Mouse (Mus musculus): ENCODE results near the gene Notch2. TPM values are rescaled to one million over a fixed set of nuclear protein-coding genes. Genes with fewer than 3 reads are reported as not detected.

Notch2 gene
- total and polyA plus RNA-seq, 3 experiments: 10.0 to 18.1 (median 14.9) TPM

- H3K27me3 ChIP-seq (ENCODE audit: control insufficient read depth, insufficient read depth, low read length): no peaks in the 10 kb centered on the region
- no peak for DNase-seq
- TF ChIP-seq CTCF (IDR thresholded peaks at IDR 0.05) (no peak), EP300 (IDR thresholded peaks at IDR 0.05; ENCODE audit: insufficient read depth, low read depth, low read length) (no peak), POLR2A (IDR thresholded peaks at IDR 0.05; ENCODE audit: insufficient read depth, low read depth, low read length) (no peak)
- H3K4me3 ChIP-seq: no peak overlapping the region
- no peak overlapping the region for H3K27ac ChIP-seq
- H3K36me3 ChIP-seq (ENCODE audit: control insufficient read depth, insufficient read depth, low read length): no peaks in the 10 kb centered on the region
- intact Hi-C loops (cut with DNase I): loop anchor here (5.0 kb wide), 1 partner anchor 52 kb away; no protein-coding TSS in a partner anchor
- peaks cover 11% of the 10 kb centered on the region for H3K4me1 ChIP-seq (ENCODE audit: control insufficient read depth, insufficient read depth, low read length)
- WGBS: 71% methylated on average over 6 of the region's 6 CpGs
- H3K9ac ChIP-seq (ENCODE audit: low read depth, low read length): no peak overlapping the region
- 0 out of 2 replicates have a peak, but pooled peaks cover 1% of the 10 kb centered on the region for H3K79me2 ChIP-seq (replicated peaks; ENCODE audit: control insufficient read depth, insufficient read depth, low read length)
Observed at GRCm38 (mm10) chr3:98055008-98055345, 41.6 kb downstream of the Notch2 start.

GRCm38 (mm10) chr3:98055808-98056728 is 42.7 kb downstream of the Notch2 start:
- Histone ChIP-seq H3K27ac (peak overlapping the region; percentile 48), H3K27me3 (ENCODE audit: control insufficient read depth, insufficient read depth, low read length) (no peaks in the 10 kb centered on the region), H3K9ac (ENCODE audit: low read depth, low read length) (no peak overlapping the region), H3K36me3 (ENCODE audit: control insufficient read depth, insufficient read depth, low read length) (no peaks in the 10 kb centered on the region), H3K4me3 (no peak overlapping the region), H3K4me1 (ENCODE audit: control insufficient read depth, insufficient read depth, low read length) (peaks cover 11% of the 10 kb centered on the region), H3K79me2 (replicated peaks; ENCODE audit: control insufficient read depth, insufficient read depth, low read length) (0 out of 2 replicates have a peak, but pooled peaks cover 1% of the 10 kb centered on the region)
- TF ChIP-seq CTCF (IDR thresholded peaks at IDR 0.05): no peak
- no peak for TF ChIP-seq EP300 (IDR thresholded peaks at IDR 0.05; ENCODE audit: insufficient read depth, low read depth, low read length)
- TF ChIP-seq POLR2A (IDR thresholded peaks at IDR 0.05; ENCODE audit: insufficient read depth, low read depth, low read length): no peak
- intact Hi-C loops (cut with DNase I): loop anchor here (5.0 kb wide), 1 partner anchor 51 kb away; no protein-coding TSS in a partner anchor
- no peak for DNase-seq
- WGBS: 69% methylated on average over 20 of the region's 20 CpGs

GRCm38 (mm10) chr3:98056956-98057365 is 43.6 kb downstream of the Notch2 start:
- 0 out of 2 replicates have a peak, but pooled peaks cover 1% of the 10 kb centered on the region for H3K79me2 ChIP-seq (replicated peaks; ENCODE audit: control insufficient read depth, insufficient read depth, low read length)
- H3K36me3 ChIP-seq (ENCODE audit: control insufficient read depth, insufficient read depth, low read length): no peaks in the 10 kb centered on the region
- H3K4me3 ChIP-seq: no peak overlapping the region
- peak in 1 of 2 experiments; percentile 67 for DNase-seq
- peak overlapping the region; percentile 48 for H3K27ac ChIP-seq
- TF ChIP-seq POLR2A (IDR thresholded peaks at IDR 0.05; ENCODE audit: insufficient read depth, low read depth, low read length) (no peak), CTCF (IDR thresholded peaks at IDR 0.05) (no peak), EP300 (IDR thresholded peaks at IDR 0.05; ENCODE audit: insufficient read depth, low read depth, low read length) (no peak)
- 65% methylated on average over 6 of the region's 6 CpGs for WGBS
- peaks cover 11% of the 10 kb centered on the region for H3K4me1 ChIP-seq (ENCODE audit: control insufficient read depth, insufficient read depth, low read length)
- intact Hi-C loops (cut with DNase I): loop anchor here (5.0 kb wide), 1 partner anchor 50 kb away; no protein-coding TSS in a partner anchor
- no peak overlapping the region for H3K9ac ChIP-seq (ENCODE audit: low read depth, low read length)
- H3K27me3 ChIP-seq (ENCODE audit: control insufficient read depth, insufficient read depth, low read length): no peaks in the 10 kb centered on the region

- Histone ChIP-seq H3K27ac (no peak overlapping the region), H3K79me2 (replicated peaks; ENCODE audit: control insufficient read depth, insufficient read depth, low read length) (0 out of 2 replicates have a peak, but pooled peaks cover 1% of the 10 kb centered on the region), H3K4me1 (ENCODE audit: control insufficient read depth, insufficient read depth, low read length) (peaks cover 11% of the 10 kb centered on the region), H3K27me3 (ENCODE audit: control insufficient read depth, insufficient read depth, low read length) (no peaks in the 10 kb centered on the region), H3K9ac (ENCODE audit: low read depth, low read length) (no peak overlapping the region), H3K4me3 (no peak overlapping the region), H3K36me3 (ENCODE audit: control insufficient read depth, insufficient read depth, low read length) (no peaks in the 10 kb centered on the region)
- no peak for TF ChIP-seq POLR2A (IDR thresholded peaks at IDR 0.05; ENCODE audit: insufficient read depth, low read depth, low read length)
- TF ChIP-seq CTCF (IDR thresholded peaks at IDR 0.05): no peak
- TF ChIP-seq EP300 (IDR thresholded peaks at IDR 0.05; ENCODE audit: insufficient read depth, low read depth, low read length): no peak
- 89% methylated on average over 4 of the region's 4 CpGs for WGBS
- no peak for DNase-seq
- intact Hi-C loops (cut with DNase I): loop anchor here (5.0 kb wide), 1 partner anchor 48 kb away; no protein-coding TSS in a partner anchor
Observed at GRCm38 (mm10) chr3:98059076-98059475, 45.7 kb downstream of the Notch2 start.

GRCm38 (mm10) chr3:98060981-98061660 is 47.8 kb downstream of the Notch2 start:
- no peak for TF ChIP-seq EP300 (IDR thresholded peaks at IDR 0.05; ENCODE audit: insufficient read depth, low read depth, low read length)
- no peak for TF ChIP-seq CTCF (IDR thresholded peaks at IDR 0.05)
- TF ChIP-seq POLR2A (IDR thresholded peaks at IDR 0.05; ENCODE audit: insufficient read depth, low read depth, low read length): no peak
- 45% methylated on average over 7 of the region's 7 CpGs for WGBS

More at GRCm38 (mm10) chr3:98060981-98061660, 47.8 kb downstream of the Notch2 start:
- H3K9ac ChIP-seq (ENCODE audit: low read depth, low read length): no peak overlapping the region
- no peaks in the 10 kb centered on the region for H3K27me3 ChIP-seq (ENCODE audit: control insufficient read depth, insufficient read depth, low read length)
- intact Hi-C loops (cut with DNase I): no loop called here
- peaks cover 1% of the 10 kb centered on the region; the same call in 1 of the 2 replicates for H3K79me2 ChIP-seq (replicated peaks; ENCODE audit: control insufficient read depth, insufficient read depth, low read length)
- H3K4me1 ChIP-seq (ENCODE audit: control insufficient read depth, insufficient read depth, low read length): peaks cover 9% of the 10 kb centered on the region
- no peak overlapping the region for H3K27ac ChIP-seq
- no peaks in the 10 kb centered on the region for H3K36me3 ChIP-seq (ENCODE audit: control insufficient read depth, insufficient read depth, low read length)
- H3K4me3 ChIP-seq: no peak overlapping the region
- DNase-seq: no peak

Data from heart, adult 2 months (tissue).